Mouse (Mus musculus) retina, postnatal 7 days (tissue): ENCODE measurements around the gene Dnajc16.

ENCODE experiments used
- DNase-seq: peaks from one replicate; pipeline ENCODE4 v3.0.0-alpha.2; 2012; ENCODE audit warnings: low read depth, low spot score

Dnajc16 gene

GRCm38 (mm10) chr4:141725277-141725676 is 65.5 kb downstream of the Dnajc16 start:
- DNase-seq: no peak

DNA sequence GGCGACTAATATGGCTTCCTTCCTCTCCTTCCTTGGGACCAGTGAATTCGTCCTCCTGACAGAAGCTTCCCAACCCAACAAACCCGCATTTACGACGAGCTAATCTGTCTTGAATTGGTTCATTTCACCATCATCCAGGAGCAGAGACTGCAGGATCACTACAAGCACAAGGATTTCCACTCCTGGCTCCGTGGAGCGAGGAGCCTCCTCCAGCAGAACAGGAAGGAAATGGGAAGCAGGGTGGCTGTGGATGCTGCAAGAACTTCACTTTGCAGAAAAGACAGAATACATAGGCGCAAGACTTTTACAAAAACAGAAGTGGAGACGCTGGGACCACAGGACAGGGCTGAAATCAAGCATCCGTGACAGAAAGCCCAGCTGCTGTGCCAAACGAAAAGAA is 66.1 kb downstream of the Dnajc16 start:
- no peak for DNase-seq

DNA sequence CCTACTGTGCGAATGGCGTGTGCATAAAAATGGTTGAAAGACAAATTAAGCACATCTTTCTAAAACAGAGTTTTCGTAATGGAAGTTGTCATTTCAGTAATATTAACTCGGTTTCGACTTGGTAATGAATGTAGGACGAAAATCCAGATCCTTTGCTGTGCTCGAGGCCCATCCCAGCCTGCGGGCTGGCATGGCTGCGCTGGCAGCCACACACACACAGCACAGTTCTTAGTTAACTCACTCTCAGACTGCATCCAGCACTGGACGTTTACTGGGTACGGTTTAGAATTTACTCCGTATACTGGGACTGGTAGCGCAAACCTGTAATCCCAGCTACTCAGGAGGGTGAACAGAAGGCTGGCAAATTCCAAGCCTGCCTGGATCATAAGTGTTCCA is 67.1 kb downstream of the Dnajc16 start:
- DNase-seq: no peak

DNA sequence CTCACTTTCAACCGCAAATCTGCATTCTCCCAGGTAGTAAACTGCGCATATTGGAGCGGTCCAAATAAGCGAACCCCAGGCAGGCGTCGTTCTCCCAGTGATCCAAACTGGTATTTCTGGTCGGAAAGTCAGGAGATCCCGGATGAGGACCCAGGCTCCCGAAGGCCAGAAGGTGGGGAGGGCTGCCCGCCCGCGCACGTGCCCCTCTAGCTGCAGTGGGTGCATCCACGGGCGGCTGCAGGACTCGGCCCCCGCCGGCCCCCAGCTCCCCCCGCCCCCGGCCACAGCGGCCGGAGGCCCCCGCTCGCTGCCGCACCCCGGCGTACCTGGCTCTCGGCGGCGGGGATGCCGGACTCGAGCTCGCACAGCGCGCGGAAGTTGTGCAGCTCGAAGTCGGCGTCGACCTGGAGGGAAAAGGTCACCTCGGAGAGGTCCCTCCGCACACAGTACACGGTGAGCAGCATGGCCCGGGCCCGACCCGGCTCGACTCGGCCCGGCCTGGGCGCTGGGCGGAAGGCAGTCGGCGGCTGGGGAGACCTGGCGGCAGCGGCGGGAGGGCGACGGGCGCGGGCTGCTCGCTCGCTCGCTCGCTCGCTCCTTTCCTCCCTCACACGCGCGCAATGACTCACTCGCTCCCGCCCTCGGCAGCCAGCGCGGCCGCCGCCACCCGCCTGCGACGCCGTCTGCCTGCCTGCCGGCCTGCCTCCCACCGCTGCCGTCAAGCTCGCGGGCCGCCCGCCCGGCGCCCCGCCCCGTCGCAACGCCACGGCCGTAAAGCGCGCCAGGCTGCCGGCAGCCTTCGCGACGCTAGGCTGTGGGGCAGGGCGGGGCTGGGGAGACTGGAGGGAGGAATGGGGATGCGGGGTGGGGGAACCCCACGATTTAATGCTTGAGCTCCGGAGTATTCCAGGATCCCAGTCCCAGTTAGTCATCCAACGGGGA is 67.7 kb downstream of the Dnajc16 start, which contains the start of gene Ddi2:
TSS of gene Ddi2 (minus strand) at position 689 of the 942 bp plus-strand sequence.
- DNase-seq: peak; percentile 82

- DNase-seq: no peak
These were observed 68.8 kb downstream of the Dnajc16 start for GRCm38 (mm10) chr4:141721961-141722360.

- DNase-seq: no peak
These were observed 69.8 kb downstream of the Dnajc16 start for GRCm38 (mm10) chr4:141720761-141721523.

GRCm38 (mm10) chr4:141719304-141719703 is 71.4 kb downstream of the Dnajc16 start:
- DNase-seq: no peak

GRCm38 (mm10) chr4:141717633-141718032 is 73.1 kb downstream of the Dnajc16 start:
- DNase-seq: no peak

GRCm38 (mm10) chr4:141715027-141715426 is 75.7 kb downstream of the Dnajc16 start:
- no peak for DNase-seq

- no peak for DNase-seq
These were observed 77.1 kb downstream of the Dnajc16 start for GRCm38 (mm10) chr4:141713598-141714142.

DNA sequence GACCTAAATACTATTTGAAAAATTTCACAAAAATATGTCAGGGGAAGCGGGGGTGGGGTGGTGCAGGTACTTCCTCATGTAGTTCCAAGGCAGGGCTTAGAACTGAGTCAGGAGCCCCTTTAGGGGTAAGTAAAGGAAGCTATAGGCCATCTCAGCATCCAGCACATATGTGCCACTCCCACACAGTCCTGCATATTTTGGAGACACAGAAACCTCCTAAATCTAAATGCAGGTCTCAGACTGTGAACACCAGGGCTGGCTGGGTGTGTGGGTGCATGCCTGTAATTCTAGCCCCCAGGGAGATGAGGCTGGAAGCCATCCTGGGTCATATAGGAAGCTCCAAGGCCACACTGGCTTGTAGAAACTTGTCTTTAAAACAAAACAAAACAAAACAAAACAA is 79.5 kb downstream of the Dnajc16 start:
- DNase-seq: no peak
